Mouse (Mus musculus): ENCODE data around the gene Slc52a3. TPM values are rescaled to one million over a fixed set of nuclear protein-coding genes. Genes with fewer than 3 reads are reported as not detected.

The Slc52a3 gene
- polyA plus RNA-seq (2012; rRNA removed) (0.73 and 0.97 TPM in 2 replicates), polyA plus RNA-seq (2014; fragmentation: Nextera tagmentation; extraction: Ambion mirVana) (0.74 and 1.1 TPM in 2 replicates)

GRCm38 (mm10) chr2:151996229-151997189 lies at the start of gene Slc52a3:
Gene Slc52a3, plus strand, starts transcription at chr2:151996511.
- ATAC-seq (ENCODE audit: insufficient read depth) (peak; percentile 66), DNase-seq (ENCODE audit: low read depth in 3 of 3, low spot score in 3 of 3) (peak; percentile 47 to 68 (median 54))
- TF ChIP-seq EP300 (IDR thresholded peaks at IDR 0.05; ENCODE audit: low read depth), result no peak
- peak; percentile 98 for TF ChIP-seq CTCF (IDR thresholded peaks at IDR 0.05; ENCODE audit: low read depth)
- peak within 1 kb of the TSS; percentile 29 to 42 for H3K4me3 ChIP-seq (ENCODE audit: insufficient read depth in 1 of 2, low read depth in 2 of 2, low read length in 2 of 2)
- 6% methylated on average over 35 of the region's 35 CpGs for WGBS (ENCODE audit: insufficient replicate concordance)
- H3K36me3 ChIP-seq (replicated peaks; ENCODE audit: control insufficient read depth, insufficient read depth, low read depth), result no peaks in the 10 kb centered on the region
- H3K9ac ChIP-seq (replicated peaks), result peak within 1 kb of the TSS; percentile 7; the same call in 1 of the 2 replicates
- H3K9me3 ChIP-seq (ENCODE audit: control insufficient read depth, low read length), result no peaks in the 10 kb centered on the region
- peaks cover 15 to 26% of the 10 kb centered on the region in 2 experiments for H3K4me1 ChIP-seq (replicated peaks; ENCODE audit: control insufficient read depth in 2 of 2, insufficient read depth in 2 of 2, low read length in 1 of 2)
- no peak within 1 kb of the TSS for H3K27ac ChIP-seq
- H3K4me2 ChIP-seq (ENCODE audit: low read depth), result peak within 1 kb of the TSS; percentile 61
- H3K27me3 ChIP-seq (ENCODE audit: control insufficient read depth, insufficient read depth, low read length), result peaks cover 7% of the 10 kb centered on the region; the same call in 1 of the 2 replicates

GRCm38 (mm10) chr2:151947617-151948016 lies 48.7 kb upstream of the Slc52a3 start:
- WGBS (ENCODE audit: insufficient replicate concordance), result 75% methylated on average over 2 of the region's 2 CpGs
- DNase-seq (ENCODE audit: low read depth in 3 of 3, low spot score in 3 of 3), result no peak
- no peak for ATAC-seq (ENCODE audit: insufficient read depth)
- Histone ChIP-seq H3K27me3 (ENCODE audit: control insufficient read depth, insufficient read depth, low read length) (no peaks in the 10 kb centered on the region), H3K36me3 (replicated peaks; ENCODE audit: control insufficient read depth, insufficient read depth, low read depth) (no peaks in the 10 kb centered on the region), H3K9me3 (ENCODE audit: control insufficient read depth, low read length) (no peaks in the 10 kb centered on the region), H3K4me2 (ENCODE audit: low read depth) (no peak overlapping the region), H3K27ac (no peak overlapping the region), H3K4me1 (replicated peaks; ENCODE audit: control insufficient read depth in 2 of 2, insufficient read depth in 2 of 2, low read length in 1 of 2) (no peaks in the 10 kb centered on the region), H3K9ac (replicated peaks) (no peak overlapping the region), H3K4me3 (ENCODE audit: insufficient read depth in 1 of 2, low read depth in 2 of 2, low read length in 2 of 2) (no peak overlapping the region)
- TF ChIP-seq EP300 (IDR thresholded peaks at IDR 0.05; ENCODE audit: low read depth), result no peak
- TF ChIP-seq CTCF (IDR thresholded peaks at IDR 0.05; ENCODE audit: low read depth), result no peak

GRCm38 (mm10) chr2:151948311-151948710 lies 48.0 kb upstream of the Slc52a3 start:
- no peak for ATAC-seq (ENCODE audit: insufficient read depth)
- no peak for DNase-seq (ENCODE audit: low read depth in 3 of 3, low spot score in 3 of 3)
- no peaks in the 10 kb centered on the region for H3K36me3 ChIP-seq (replicated peaks; ENCODE audit: control insufficient read depth, insufficient read depth, low read depth)
- no peak overlapping the region for H3K4me3 ChIP-seq (ENCODE audit: insufficient read depth in 1 of 2, low read depth in 2 of 2, low read length in 2 of 2)
- H3K9me3 ChIP-seq (ENCODE audit: control insufficient read depth, low read length), result no peaks in the 10 kb centered on the region
- no peak overlapping the region for H3K27ac ChIP-seq
- TF ChIP-seq CTCF (IDR thresholded peaks at IDR 0.05; ENCODE audit: low read depth), result no peak
- TF ChIP-seq EP300 (IDR thresholded peaks at IDR 0.05; ENCODE audit: low read depth), result no peak
- H3K4me2 ChIP-seq (ENCODE audit: low read depth), result no peak overlapping the region
- H3K4me1 ChIP-seq (replicated peaks; ENCODE audit: control insufficient read depth in 2 of 2, insufficient read depth in 2 of 2, low read length in 1 of 2), result no peaks in the 10 kb centered on the region
- no peak overlapping the region for H3K9ac ChIP-seq (replicated peaks)
- H3K27me3 ChIP-seq (ENCODE audit: control insufficient read depth, insufficient read depth, low read length), result no peaks in the 10 kb centered on the region
- WGBS (ENCODE audit: insufficient replicate concordance), result 64% methylated on average over 7 of the region's 7 CpGs

- Histone ChIP-seq H3K4me2 (ENCODE audit: low read depth) (no peak overlapping the region), H3K27me3 (ENCODE audit: control insufficient read depth, insufficient read depth, low read length) (no peaks in the 10 kb centered on the region), H3K27ac (no peak overlapping the region), H3K9ac (replicated peaks) (no peak overlapping the region), H3K4me3 (ENCODE audit: insufficient read depth in 1 of 2, low read depth in 2 of 2, low read length in 2 of 2) (no peak overlapping the region), H3K4me1 (replicated peaks; ENCODE audit: control insufficient read depth in 2 of 2, insufficient read depth in 2 of 2, low read length in 1 of 2) (no peaks in the 10 kb centered on the region), H3K9me3 (ENCODE audit: control insufficient read depth, low read length) (no peaks in the 10 kb centered on the region), H3K36me3 (replicated peaks; ENCODE audit: control insufficient read depth, insufficient read depth, low read depth) (no peaks in the 10 kb centered on the region)
- 45% methylated on average over 2 of the region's 2 CpGs for WGBS (ENCODE audit: insufficient replicate concordance)
- TF ChIP-seq CTCF (IDR thresholded peaks at IDR 0.05; ENCODE audit: low read depth) (no peak), EP300 (IDR thresholded peaks at IDR 0.05; ENCODE audit: low read depth) (no peak)
- no peak for ATAC-seq (ENCODE audit: insufficient read depth)
- DNase-seq (ENCODE audit: low read depth in 3 of 3, low spot score in 3 of 3), result no peak
Observed at GRCm38 (mm10) chr2:151949082-151949774, 47.1 kb upstream of the Slc52a3 start.

- no peaks in the 10 kb centered on the region for H3K27me3 ChIP-seq (ENCODE audit: control insufficient read depth, insufficient read depth, low read length)
- 0 out of 4 replicates have a peak, but pooled peaks cover 0 to under 1% of the 10 kb centered on the region in 2 experiments for H3K4me1 ChIP-seq (replicated peaks; ENCODE audit: control insufficient read depth in 2 of 2, insufficient read depth in 2 of 2, low read length in 1 of 2)
- H3K9me3 ChIP-seq (ENCODE audit: control insufficient read depth, low read length), result no peaks in the 10 kb centered on the region
- WGBS (ENCODE audit: insufficient replicate concordance), result 58% methylated on average over 8 of the region's 8 CpGs
- no peak overlapping the region for H3K4me2 ChIP-seq (ENCODE audit: low read depth)
- TF ChIP-seq EP300 (IDR thresholded peaks at IDR 0.05; ENCODE audit: low read depth) (no peak), CTCF (IDR thresholded peaks at IDR 0.05; ENCODE audit: low read depth) (no peak)
- no peak overlapping the region for H3K9ac ChIP-seq (replicated peaks)
- no peak overlapping the region for H3K27ac ChIP-seq
- H3K36me3 ChIP-seq (replicated peaks; ENCODE audit: control insufficient read depth, insufficient read depth, low read depth), result no peaks in the 10 kb centered on the region
- no peak for ATAC-seq (ENCODE audit: insufficient read depth)
- H3K4me3 ChIP-seq (ENCODE audit: insufficient read depth in 1 of 2, low read depth in 2 of 2, low read length in 2 of 2), result no peak overlapping the region
- no peak for DNase-seq (ENCODE audit: low read depth in 3 of 3, low spot score in 3 of 3)
Observed at GRCm38 (mm10) chr2:151953665-151954064, 42.6 kb upstream of the Slc52a3 start.

Data from liver, embryonic 14.5 days (tissue).